Mouse (Mus musculus): ENCODE data around the gene Rhov.

The Rhov gene

GRCm38 (mm10) chr2:119236682-119237209 is 34.3 kb downstream of the Rhov start:
- no peak for DNase-seq

- no peak for DNase-seq
Measured at GRCm38 (mm10) chr2:119229775-119230704, 41.0 kb downstream of the Rhov start, which contains the start of gene Ppp1r14d. Ppp1r14d (minus strand) TSS chr2:119229906.
